Mouse (Mus musculus): ENCODE measurements around the gene Siglech. TPM values are rescaled to one million over a fixed set of nuclear protein-coding genes. Genes with fewer than 3 reads are reported as not detected.

The Siglech gene
- 0.50 and 0.54 TPM in 2 replicates for polyA plus RNA-seq (2015; fragmentation: Nextera tagmentation; extraction: Ambion mirVana)

DNA sequence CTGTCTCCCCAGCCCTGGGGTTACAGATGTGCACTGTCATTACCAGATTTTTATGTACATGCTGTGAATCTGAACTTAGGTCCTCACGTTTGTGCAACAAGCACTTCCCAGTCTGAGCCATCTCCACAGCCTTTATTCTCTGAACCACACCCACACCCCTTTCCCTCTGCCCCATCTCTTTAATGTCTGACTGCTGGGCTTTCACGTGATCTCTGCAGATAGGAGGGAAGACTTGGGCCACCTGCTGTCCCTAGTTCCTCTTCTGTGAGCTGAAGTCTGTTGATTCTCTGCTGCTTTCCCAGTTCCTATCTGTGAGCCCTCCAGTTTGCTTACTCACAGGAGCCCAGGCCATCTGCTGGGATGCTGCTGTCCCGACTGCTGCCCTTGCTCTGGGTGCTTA, at the start of gene Siglech:
Siglech (plus strand) TSS at position 253 of the 400 bp plus-strand sequence.
- Histone ChIP-seq H3K4me1 (ENCODE audit: insufficient read depth) (no peaks in the 10 kb centered on the region), H3K9me3 (ENCODE audit: low read length) (no peaks in the 10 kb centered on the region), H3K4me2 (ENCODE audit: low read depth, low read length) (no peak within 1 kb of the TSS), H3K27me3 (ENCODE audit: insufficient read depth, low read length) (no peaks in the 10 kb centered on the region), H3K4me3 (ENCODE audit: low read depth, low read length) (no peak within 1 kb of the TSS), H3K36me3 (replicated peaks; ENCODE audit: insufficient read depth, low read length) (no peaks in the 10 kb centered on the region), H3K9ac (replicated peaks) (no peak within 1 kb of the TSS), H3K27ac (ENCODE audit: low read depth) (no peak within 1 kb of the TSS)
- no peak for TF ChIP-seq CTCF (IDR thresholded peaks at IDR 0.05; ENCODE audit: low read depth)
- no peak for TF ChIP-seq EP300 (IDR thresholded peaks at IDR 0.05; ENCODE audit: low read depth)
- DNase-seq (no peak), ATAC-seq (no peak)
- 21% methylated on average over 3 of the region's 3 CpGs for WGBS (ENCODE audit: insufficient replicate concordance)

DNA sequence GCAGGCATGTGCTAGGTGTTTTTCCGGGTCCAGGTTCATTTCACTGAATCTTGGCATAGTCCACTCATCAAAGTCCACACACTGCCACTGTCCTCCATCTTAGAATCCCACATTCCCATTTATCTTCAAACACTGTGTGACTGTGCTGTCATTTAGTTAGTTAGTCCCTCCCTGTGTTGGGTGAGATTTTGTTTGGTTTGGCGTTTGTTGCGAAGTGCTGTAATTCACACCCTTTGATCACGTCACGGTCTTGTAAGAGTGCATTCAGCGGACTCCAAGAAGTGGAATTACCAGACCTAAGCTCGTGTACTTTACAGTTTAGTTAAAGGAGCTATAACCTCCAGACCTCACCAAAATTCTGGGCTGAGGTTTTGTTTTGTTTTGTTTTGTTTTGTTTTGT, 45.3 kb upstream of the Siglech start:
- ATAC-seq (no peak), DNase-seq (no peak)
- no peaks in the 10 kb centered on the region for H3K27me3 ChIP-seq (ENCODE audit: insufficient read depth, low read length)
- no peak overlapping the region for H3K9ac ChIP-seq (replicated peaks)
- TF ChIP-seq EP300 (IDR thresholded peaks at IDR 0.05; ENCODE audit: low read depth) (no peak), CTCF (IDR thresholded peaks at IDR 0.05; ENCODE audit: low read depth) (no peak)
- no peak overlapping the region for H3K4me2 ChIP-seq (ENCODE audit: low read depth, low read length)
- H3K36me3 ChIP-seq (replicated peaks; ENCODE audit: insufficient read depth, low read length) = no peaks in the 10 kb centered on the region
- H3K4me3 ChIP-seq (ENCODE audit: low read depth, low read length) = no peak overlapping the region
- no peaks in the 10 kb centered on the region for H3K4me1 ChIP-seq (ENCODE audit: insufficient read depth)
- WGBS (ENCODE audit: insufficient replicate concordance) = 68% methylated on average over 7 of the region's 7 CpGs
- no peak overlapping the region for H3K27ac ChIP-seq (ENCODE audit: low read depth)
- H3K9me3 ChIP-seq (ENCODE audit: low read length) = no peaks in the 10 kb centered on the region

DNA sequence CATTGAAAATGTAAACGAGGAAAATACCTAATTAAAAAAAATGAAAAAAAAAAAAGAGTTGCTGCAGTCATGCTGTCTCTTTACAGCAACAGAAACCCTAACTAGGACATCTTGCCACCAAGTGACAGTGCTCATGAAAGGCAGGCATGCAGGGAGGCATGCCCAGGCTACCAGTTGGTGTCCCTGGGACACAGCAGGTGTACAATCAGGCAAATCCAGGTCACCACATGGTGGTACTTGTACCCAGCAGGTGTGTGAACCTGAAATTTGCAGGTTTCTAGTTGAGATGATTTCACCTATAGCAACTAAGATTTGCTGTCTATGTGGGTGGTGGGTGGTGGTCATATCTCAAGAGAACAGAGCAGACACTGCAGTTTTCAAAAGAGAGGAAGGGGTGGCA, 39.1 kb upstream of the Siglech start:
- 79% methylated on average over 1 of the region's 1 CpGs for WGBS (ENCODE audit: insufficient replicate concordance)
- Histone ChIP-seq H3K9me3 (ENCODE audit: low read length) (no peaks in the 10 kb centered on the region), H3K9ac (replicated peaks) (no peak overlapping the region), H3K36me3 (replicated peaks; ENCODE audit: insufficient read depth, low read length) (no peaks in the 10 kb centered on the region), H3K4me2 (ENCODE audit: low read depth, low read length) (no peak overlapping the region), H3K4me3 (ENCODE audit: low read depth, low read length) (no peak overlapping the region), H3K27me3 (ENCODE audit: insufficient read depth, low read length) (no peaks in the 10 kb centered on the region), H3K27ac (ENCODE audit: low read depth) (no peak overlapping the region), H3K4me1 (ENCODE audit: insufficient read depth) (no peaks in the 10 kb centered on the region)
- TF ChIP-seq EP300 (IDR thresholded peaks at IDR 0.05; ENCODE audit: low read depth) (no peak), CTCF (IDR thresholded peaks at IDR 0.05; ENCODE audit: low read depth) (no peak)
- no peak for DNase-seq
- no peak for ATAC-seq

DNA sequence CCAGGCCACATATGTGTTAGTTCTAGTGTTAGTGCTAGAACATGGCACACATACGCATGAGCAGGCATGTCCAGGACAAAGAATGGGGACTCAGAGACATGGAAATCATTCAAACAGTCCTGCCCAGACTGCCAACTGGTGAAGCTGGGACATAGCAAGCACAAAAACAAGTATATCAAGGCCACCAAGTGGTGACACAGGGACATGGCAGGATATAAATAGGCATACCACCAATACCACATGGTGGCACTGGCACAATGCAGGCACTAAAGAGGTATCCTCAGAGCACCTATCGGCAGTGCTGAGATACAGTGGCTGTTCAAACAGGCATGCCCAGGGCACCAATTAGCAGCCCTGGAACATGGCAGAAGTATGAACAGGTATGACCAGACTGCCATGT, 33.5 kb upstream of the Siglech start:
- Histone ChIP-seq H3K36me3 (replicated peaks; ENCODE audit: insufficient read depth, low read length) (no peaks in the 10 kb centered on the region), H3K4me1 (ENCODE audit: insufficient read depth) (no peaks in the 10 kb centered on the region), H3K9me3 (ENCODE audit: low read length) (no peaks in the 10 kb centered on the region), H3K27ac (ENCODE audit: low read depth) (no peak overlapping the region), H3K4me2 (ENCODE audit: low read depth, low read length) (no peak overlapping the region), H3K27me3 (ENCODE audit: insufficient read depth, low read length) (no peaks in the 10 kb centered on the region), H3K4me3 (ENCODE audit: low read depth, low read length) (no peak overlapping the region), H3K9ac (replicated peaks) (no peak overlapping the region)
- DNase-seq = no peak
- 83% methylated on average over 2 of the region's 2 CpGs for WGBS (ENCODE audit: insufficient replicate concordance)
- no peak for ATAC-seq
- TF ChIP-seq EP300 (IDR thresholded peaks at IDR 0.05; ENCODE audit: low read depth) (no peak), CTCF (IDR thresholded peaks at IDR 0.05; ENCODE audit: low read depth) (peak; percentile 19; the same call in 1 of the 2 replicates)

DNA sequence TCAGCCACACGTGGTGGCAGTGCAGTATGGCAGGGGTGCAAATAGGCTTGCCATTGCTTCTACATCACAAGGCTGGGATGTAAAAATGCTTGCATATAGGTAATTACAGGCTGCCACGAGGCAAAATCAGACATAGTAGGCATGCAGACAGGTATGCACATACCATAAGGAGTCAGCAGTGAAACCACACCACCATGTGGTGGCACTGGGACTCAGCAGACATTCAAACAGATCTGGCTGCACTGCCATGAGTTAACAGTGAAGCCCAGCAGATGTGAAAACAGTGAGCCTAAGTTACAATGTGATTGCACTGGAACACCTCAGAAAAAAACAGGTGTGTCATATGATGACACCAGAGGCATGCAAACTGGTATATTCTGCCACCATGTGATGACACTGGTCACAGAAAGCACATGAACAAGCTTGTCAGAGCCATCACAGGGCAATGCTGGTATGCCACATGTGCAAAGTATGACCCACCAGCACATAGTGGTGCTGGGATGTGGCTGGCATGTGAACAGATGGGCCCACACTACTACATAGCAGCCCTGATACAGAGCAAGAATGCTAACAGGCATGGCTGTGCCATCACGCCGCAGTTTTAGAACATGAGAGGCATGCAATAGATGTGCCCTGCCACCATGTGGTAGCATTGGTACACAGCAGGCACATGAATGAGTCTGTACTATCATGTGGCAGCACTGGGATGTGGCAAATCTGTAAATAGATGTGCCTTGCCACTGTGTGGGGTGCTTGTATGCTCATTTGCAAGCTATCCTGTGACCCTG, 30.7 kb upstream of the Siglech start:
- TF ChIP-seq CTCF (IDR thresholded peaks at IDR 0.05; ENCODE audit: low read depth) (peak; percentile 57), EP300 (IDR thresholded peaks at IDR 0.05; ENCODE audit: low read depth) (no peak)
- no peak for ATAC-seq
- no peak overlapping the region for H3K4me2 ChIP-seq (ENCODE audit: low read depth, low read length)
- no peaks in the 10 kb centered on the region for H3K9me3 ChIP-seq (ENCODE audit: low read length)
- H3K9ac ChIP-seq (replicated peaks) = no peak overlapping the region
- no peaks in the 10 kb centered on the region for H3K36me3 ChIP-seq (replicated peaks; ENCODE audit: insufficient read depth, low read length)
- H3K27ac ChIP-seq (ENCODE audit: low read depth) = no peak overlapping the region
- no peaks in the 10 kb centered on the region for H3K4me1 ChIP-seq (ENCODE audit: insufficient read depth)
- no peak overlapping the region for H3K4me3 ChIP-seq (ENCODE audit: low read depth, low read length)
- no peaks in the 10 kb centered on the region for H3K27me3 ChIP-seq (ENCODE audit: insufficient read depth, low read length)
- 43% methylated on average over 4 of the region's 4 CpGs for WGBS (ENCODE audit: insufficient replicate concordance)
- DNase-seq = no peak

DNA sequence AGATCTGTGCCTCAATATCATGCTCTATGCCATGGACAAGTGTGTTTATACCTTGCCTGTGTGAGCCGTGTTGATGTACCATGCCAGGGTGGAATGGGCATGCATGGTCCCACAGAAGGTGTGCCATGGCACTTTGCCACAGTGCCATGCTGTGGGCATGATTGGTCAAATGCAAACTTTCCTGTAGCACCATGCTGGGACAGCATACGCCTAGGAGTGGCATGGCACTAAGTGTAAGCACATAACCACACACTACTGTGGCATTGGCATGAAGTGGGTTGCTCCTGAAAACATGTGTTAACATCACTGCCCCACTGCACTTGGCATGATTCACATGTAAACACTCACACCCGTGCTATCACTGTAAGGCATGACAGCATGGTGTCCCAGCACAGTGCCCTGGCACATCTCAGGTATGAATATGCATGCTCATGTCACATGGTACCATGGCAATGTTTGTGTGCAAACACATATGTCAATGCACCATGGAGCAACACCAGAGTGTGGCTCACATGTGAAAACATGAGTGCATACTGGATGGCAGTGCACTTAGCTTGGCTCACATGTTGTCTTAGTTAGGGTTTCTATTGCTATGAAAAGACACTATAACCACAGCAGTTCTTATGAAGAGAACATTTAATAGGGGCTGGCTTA, 24.2 kb upstream of the Siglech start:
- no peaks in the 10 kb centered on the region for H3K27me3 ChIP-seq (ENCODE audit: insufficient read depth, low read length)
- TF ChIP-seq EP300 (IDR thresholded peaks at IDR 0.05; ENCODE audit: low read depth) = no peak
- TF ChIP-seq CTCF (IDR thresholded peaks at IDR 0.05; ENCODE audit: low read depth) = no peak
- H3K4me1 ChIP-seq (ENCODE audit: insufficient read depth) = no peaks in the 10 kb centered on the region
- H3K27ac ChIP-seq (ENCODE audit: low read depth) = no peak overlapping the region
- ATAC-seq = no peak
- no peaks in the 10 kb centered on the region for H3K9me3 ChIP-seq (ENCODE audit: low read length)
- 78% methylated on average over 3 of the region's 3 CpGs for WGBS (ENCODE audit: insufficient replicate concordance)
- H3K36me3 ChIP-seq (replicated peaks; ENCODE audit: insufficient read depth, low read length) = no peaks in the 10 kb centered on the region
- no peak for DNase-seq
- H3K4me2 ChIP-seq (ENCODE audit: low read depth, low read length) = no peak overlapping the region
- H3K9ac ChIP-seq (replicated peaks) = no peak overlapping the region
- no peak overlapping the region for H3K4me3 ChIP-seq (ENCODE audit: low read depth, low read length)
